Mouse (Mus musculus): Measurements from ENCODE around the gene Snx14. TPM values are rescaled to one million over a fixed set of nuclear protein-coding genes. Genes with fewer than 3 reads are reported as not detected.

Snx14 gene
- polyA plus RNA-seq, 1 experiment from 2014 or later = 20.3 TPM

- Histone ChIP-seq H3K27me3 (replicated peaks; ENCODE audit: insufficient read depth, low read length) (no peaks in the 10 kb centered on the region), H3K4me1 (ENCODE audit: insufficient read depth, low read depth, low read length) (peaks cover 5% of the 10 kb centered on the region; the same call in 1 of the 2 replicates), H3K9me3 (ENCODE audit: low read length) (no peaks in the 10 kb centered on the region), H3K4me2 (replicated peaks; ENCODE audit: low read depth, low read length) (peak overlapping the region; percentile 89), H3K27ac (ENCODE audit: low read length) (peak overlapping the region; percentile 92; the same call in 1 of the 2 replicates), H3K9ac (replicated peaks; ENCODE audit: low read depth) (peak overlapping the region; percentile 82; the same call in 1 of the 2 replicates), H3K36me3 (ENCODE audit: insufficient read depth, low read length) (no peaks in the 10 kb centered on the region), H3K4me3 (ENCODE audit: low read depth, low read length) (peak overlapping the region; percentile 80)
- peak; percentile 28 for DNase-seq (ENCODE audit: low spot score)
- no peak for ATAC-seq
- 36% methylated on average over 10 of the region's 10 CpGs for WGBS
- TF ChIP-seq EP300 (IDR thresholded peaks at IDR 0.05) = no peak
- no peak for TF ChIP-seq CTCF (IDR thresholded peaks at IDR 0.05)
These were observed 1.2 kb downstream of the Snx14 start for GRCm38 (mm10) chr9:88437342-88438236.

DNA sequence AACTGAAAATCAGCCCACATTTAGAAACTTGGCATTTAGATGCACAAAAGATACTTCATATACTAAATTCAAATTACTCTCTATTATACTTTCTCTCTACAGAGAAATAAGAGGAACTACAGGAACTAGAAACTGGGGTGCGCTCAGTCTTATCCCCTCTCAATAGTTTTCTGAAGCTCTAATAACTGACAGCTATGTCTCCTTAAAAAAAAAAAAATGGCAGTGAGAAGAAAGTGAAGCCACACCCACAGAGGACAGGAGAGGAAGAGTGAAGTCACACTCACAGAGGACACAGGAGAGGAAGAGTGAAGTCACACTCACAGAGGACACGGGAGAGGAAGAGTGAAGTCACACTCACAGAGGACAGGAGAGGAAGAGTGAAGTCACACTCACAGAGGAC lies 14.4 kb downstream of the Snx14 start:
- DNase-seq (ENCODE audit: low spot score) (no peak), ATAC-seq (no peak)
- H3K36me3 ChIP-seq (ENCODE audit: insufficient read depth, low read length) = no peaks in the 10 kb centered on the region
- 74% methylated on average over 2 of the region's 2 CpGs for WGBS
- H3K9ac ChIP-seq (replicated peaks; ENCODE audit: low read depth) = no peak overlapping the region
- H3K4me3 ChIP-seq (ENCODE audit: low read depth, low read length) = no peak overlapping the region
- no peak overlapping the region for H3K4me2 ChIP-seq (replicated peaks; ENCODE audit: low read depth, low read length)
- TF ChIP-seq EP300 (IDR thresholded peaks at IDR 0.05) (no peak), CTCF (IDR thresholded peaks at IDR 0.05) (no peak)
- H3K9me3 ChIP-seq (ENCODE audit: low read length) = no peaks in the 10 kb centered on the region
- no peaks in the 10 kb centered on the region for H3K27me3 ChIP-seq (replicated peaks; ENCODE audit: insufficient read depth, low read length)
- no peaks in the 10 kb centered on the region for H3K4me1 ChIP-seq (ENCODE audit: insufficient read depth, low read depth, low read length)
- no peak overlapping the region for H3K27ac ChIP-seq (ENCODE audit: low read length)

DNA sequence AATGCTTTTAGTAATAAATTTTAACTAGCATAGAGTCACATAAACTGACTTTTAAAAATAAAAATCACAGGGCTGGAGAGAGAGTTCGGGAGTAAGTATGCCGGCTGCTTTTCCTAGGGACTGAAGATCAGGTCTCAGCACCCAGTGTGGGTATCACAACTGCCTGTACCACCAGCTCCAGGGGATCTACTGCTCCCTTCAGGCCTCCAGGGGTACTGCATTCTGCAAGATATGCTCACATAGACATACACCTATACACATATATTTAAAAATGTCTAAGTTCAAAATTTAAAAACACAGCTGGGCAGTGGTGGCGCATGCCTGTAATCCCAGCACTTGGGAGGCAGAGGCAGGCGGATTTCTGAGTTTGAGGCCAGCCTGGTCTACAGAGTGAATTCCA lies 16.3 kb downstream of the Snx14 start:
- no peaks in the 10 kb centered on the region for H3K4me1 ChIP-seq (ENCODE audit: insufficient read depth, low read depth, low read length)
- H3K4me2 ChIP-seq (replicated peaks; ENCODE audit: low read depth, low read length) = no peak overlapping the region
- no peaks in the 10 kb centered on the region for H3K27me3 ChIP-seq (replicated peaks; ENCODE audit: insufficient read depth, low read length)
- no peak overlapping the region for H3K4me3 ChIP-seq (ENCODE audit: low read depth, low read length)
- H3K9ac ChIP-seq (replicated peaks; ENCODE audit: low read depth) = no peak overlapping the region
- DNase-seq (ENCODE audit: low spot score) (no peak), ATAC-seq (no peak)
- H3K36me3 ChIP-seq (ENCODE audit: insufficient read depth, low read length) = no peaks in the 10 kb centered on the region
- 97% methylated on average over 4 of the region's 4 CpGs for WGBS
- H3K27ac ChIP-seq (ENCODE audit: low read length) = no peak overlapping the region
- no peaks in the 10 kb centered on the region for H3K9me3 ChIP-seq (ENCODE audit: low read length)
- TF ChIP-seq CTCF (IDR thresholded peaks at IDR 0.05) = no peak

DNA sequence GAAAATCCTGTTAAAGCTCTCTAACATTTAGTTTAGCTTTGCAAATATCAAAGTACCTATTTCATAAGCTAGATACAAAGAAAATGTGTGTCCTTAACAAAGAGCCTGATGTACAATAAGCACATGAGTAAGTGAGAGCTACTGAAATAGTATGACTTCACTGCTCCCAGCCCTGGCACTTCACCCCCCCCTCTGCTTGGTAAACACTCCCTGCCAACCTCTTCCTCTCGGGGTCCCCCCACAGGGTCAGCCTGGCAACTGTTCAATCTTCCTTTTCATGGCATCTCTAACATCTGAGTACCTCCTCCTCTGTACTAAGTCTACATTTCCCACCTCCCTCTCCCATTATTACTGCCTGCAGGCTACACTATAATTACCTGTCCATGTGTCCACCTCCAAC lies 22.0 kb downstream of the Snx14 start:
- Histone ChIP-seq H3K9me3 (ENCODE audit: low read length) (no peaks in the 10 kb centered on the region), H3K27ac (ENCODE audit: low read length) (no peak overlapping the region), H3K4me3 (ENCODE audit: low read depth, low read length) (no peak overlapping the region), H3K4me2 (replicated peaks; ENCODE audit: low read depth, low read length) (no peak overlapping the region), H3K4me1 (ENCODE audit: insufficient read depth, low read depth, low read length) (no peaks in the 10 kb centered on the region), H3K36me3 (ENCODE audit: insufficient read depth, low read length) (no peaks in the 10 kb centered on the region), H3K27me3 (replicated peaks; ENCODE audit: insufficient read depth, low read length) (no peaks in the 10 kb centered on the region), H3K9ac (replicated peaks; ENCODE audit: low read depth) (no peak overlapping the region)
- DNase-seq (ENCODE audit: low spot score) (peak; percentile 33), ATAC-seq (peak; percentile 44)
- no peak for TF ChIP-seq CTCF (IDR thresholded peaks at IDR 0.05)
- no peak for TF ChIP-seq EP300 (IDR thresholded peaks at IDR 0.05)
- WGBS = 40% methylated on average over 1 of the region's 1 CpGs

DNA sequence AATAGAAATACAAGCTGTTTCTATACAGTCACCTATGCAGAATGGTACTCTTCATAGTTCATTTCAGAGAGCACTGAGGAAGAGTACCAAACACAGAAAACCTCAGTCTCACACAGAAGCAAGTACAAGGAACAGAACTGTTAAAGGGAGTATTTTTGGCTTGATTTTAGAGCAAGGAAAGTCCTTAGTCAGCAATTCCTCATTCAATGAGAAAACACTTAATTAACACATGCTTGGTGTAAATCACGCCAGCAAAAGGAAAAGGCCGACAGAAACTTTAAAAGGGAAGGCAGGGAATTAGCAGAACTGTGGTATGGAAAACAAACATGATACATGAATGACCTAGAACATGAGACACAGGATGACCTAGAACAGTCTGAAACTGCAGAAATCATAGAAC lies 28.8 kb downstream of the Snx14 start:
- Histone ChIP-seq H3K4me1 (ENCODE audit: insufficient read depth, low read depth, low read length) (no peaks in the 10 kb centered on the region), H3K36me3 (ENCODE audit: insufficient read depth, low read length) (peaks cover 9% of the 10 kb centered on the region; the same call in 1 of the 2 replicates), H3K27me3 (replicated peaks; ENCODE audit: insufficient read depth, low read length) (no peaks in the 10 kb centered on the region), H3K4me2 (replicated peaks; ENCODE audit: low read depth, low read length) (no peak overlapping the region), H3K4me3 (ENCODE audit: low read depth, low read length) (no peak overlapping the region), H3K9ac (replicated peaks; ENCODE audit: low read depth) (no peak overlapping the region), H3K27ac (ENCODE audit: low read length) (no peak overlapping the region), H3K9me3 (ENCODE audit: low read length) (no peaks in the 10 kb centered on the region)
- TF ChIP-seq CTCF (IDR thresholded peaks at IDR 0.05) = no peak
- no peak for TF ChIP-seq EP300 (IDR thresholded peaks at IDR 0.05)
- ATAC-seq (no peak), DNase-seq (ENCODE audit: low spot score) (no peak)
- WGBS = 82% methylated on average over 2 of the region's 2 CpGs

GRCm38 (mm10) chr9:88404515-88404914 lies 34.2 kb downstream of the Snx14 start:
- Histone ChIP-seq H3K4me3 (ENCODE audit: low read depth, low read length) (no peak overlapping the region), H3K36me3 (ENCODE audit: insufficient read depth, low read length) (peaks cover 9% of the 10 kb centered on the region; the same call in 1 of the 2 replicates), H3K9ac (replicated peaks; ENCODE audit: low read depth) (no peak overlapping the region), H3K27me3 (replicated peaks; ENCODE audit: insufficient read depth, low read length) (no peaks in the 10 kb centered on the region), H3K4me2 (replicated peaks; ENCODE audit: low read depth, low read length) (no peak overlapping the region), H3K9me3 (ENCODE audit: low read length) (no peaks in the 10 kb centered on the region), H3K4me1 (ENCODE audit: insufficient read depth, low read depth, low read length) (no peaks in the 10 kb centered on the region), H3K27ac (ENCODE audit: low read length) (no peak overlapping the region)
- DNase-seq (ENCODE audit: low spot score) (no peak), ATAC-seq (no peak)
- TF ChIP-seq EP300 (IDR thresholded peaks at IDR 0.05) (no peak), CTCF (IDR thresholded peaks at IDR 0.05) (no peak)
- 69% methylated on average over 6 of the region's 6 CpGs for WGBS

Measured in lung, postnatal 0 days (tissue).